25 mouse cellular contexts compared by ENCODE assay signal in genomic region chr14:80975795-80976194, GRCm38 (mm10).
"Had no signal": no experiment of that assay in that cellular context is flagged by ENCODE, and none has a peak within 500 bp of the region (broad histone marks: within the 10 kb centered on the region; RNA-seq: fewer than 3 reads in every experiment).

No protein-coding gene starts in this region.

- H3K27me3 ChIP-seq: heart, embryonic 12.5 days; hindbrain, embryonic 13.5 days; hindbrain, embryonic 15.5 days; kidney, embryonic 15.5 days; liver, embryonic 12.5 days had no signal

- H3K9me3 ChIP-seq: heart, embryonic 10.5 days; heart, embryonic 12.5 days; hindbrain, embryonic 10.5 days; hindbrain, embryonic 13.5 days; hindbrain, embryonic 15.5 days; kidney, embryonic 15.5 days; liver, embryonic 12.5 days had no signal

- H3K4me3 ChIP-seq: gastrocnemius, adult 2 months; heart, embryonic 10.5 days; heart, embryonic 12.5 days; hindbrain, embryonic 10.5 days; hindbrain, embryonic 13.5 days; hindbrain, embryonic 15.5 days; kidney, embryonic 15.5 days; liver, embryonic 12.5 days had no signal

- H3K4me1 ChIP-seq: hindbrain, embryonic 10.5 days; hindbrain, embryonic 15.5 days; liver, embryonic 12.5 days had no signal

- H3K9ac ChIP-seq: heart, embryonic 12.5 days; hindbrain, embryonic 13.5 days; hindbrain, embryonic 15.5 days; kidney, embryonic 15.5 days; liver, embryonic 12.5 days; liver, embryonic 14.5 days had no signal

- H3K27ac ChIP-seq: gastrocnemius, adult 2 months; heart, embryonic 10.5 days; hindbrain, embryonic 10.5 days; hindbrain, embryonic 13.5 days; hindbrain, embryonic 15.5 days; hindbrain, postnatal 0 days; kidney, embryonic 15.5 days; kidney, postnatal 0 days; liver, embryonic 12.5 days; liver, embryonic 14.5 days had no signal

- H3K4me2 ChIP-seq: heart, embryonic 12.5 days; hindbrain, embryonic 13.5 days; hindbrain, embryonic 15.5 days; kidney, embryonic 15.5 days; liver, embryonic 12.5 days had no signal

- DNase-seq: gastrocnemius, adult 2 months; gastrocnemius, postnatal 10 days; gastrocnemius, postnatal 25 days; heart, adult 18-20 months; heart, postnatal 10 days; heart, postnatal 4 days; kidney, adult 11 months; kidney, adult 2 months; kidney, adult 9 months; kidney, postnatal 14 days; kidney, postnatal 36 days; layer of hippocampus, adult 9-11 months; layer of hippocampus, postnatal 36 days; liver had no signal

- H3K36me3 ChIP-seq: heart, embryonic 10.5 days; heart, embryonic 12.5 days; hindbrain, embryonic 10.5 days; hindbrain, embryonic 13.5 days; hindbrain, embryonic 15.5 days; kidney, embryonic 15.5 days; liver, embryonic 12.5 days had no signal

- ATAC-seq: hindbrain, postnatal 0 days; intestine, embryonic 16.5 days; liver, embryonic 12.5 days had no signal
